Mouse (Mus musculus) cerebellum, adult 11 months (tissue): ENCODE measurements around the gene Nmrk1.

Experiments
- DNase-seq: peaks from one replicate; pipeline ENCODE4 v3.0.0; 2022

Gene Nmrk1

DNA sequence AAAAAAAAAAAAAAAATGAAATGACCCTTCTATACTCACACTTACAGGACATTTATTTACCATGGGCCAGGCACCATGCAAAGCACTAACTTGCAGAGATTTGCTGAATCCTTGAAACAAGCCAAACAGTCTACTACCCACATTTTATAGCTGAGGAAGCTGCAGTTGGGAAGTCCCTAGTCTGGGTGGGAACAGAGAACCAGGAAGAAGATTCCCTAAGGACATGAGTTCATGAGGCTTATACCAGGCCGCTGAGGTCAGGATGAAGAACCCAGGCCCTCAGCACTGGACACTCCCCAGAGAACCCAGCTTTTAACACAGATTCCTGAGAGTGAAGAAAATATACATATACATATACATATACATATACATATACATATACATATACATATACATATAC lies 14.2 kb upstream of the Nmrk1 start:
- no peak for DNase-seq

GRCm38 (mm10) chr19:18619060-18619459 lies 12.7 kb upstream of the Nmrk1 start:
- no peak for DNase-seq

- DNase-seq = no peak
These were observed 12.1 kb upstream of the Nmrk1 start for GRCm38 (mm10) chr19:18619691-18620090.

GRCm38 (mm10) chr19:18623894-18624293 lies 7.9 kb upstream of the Nmrk1 start:
- no peak for DNase-seq

DNA sequence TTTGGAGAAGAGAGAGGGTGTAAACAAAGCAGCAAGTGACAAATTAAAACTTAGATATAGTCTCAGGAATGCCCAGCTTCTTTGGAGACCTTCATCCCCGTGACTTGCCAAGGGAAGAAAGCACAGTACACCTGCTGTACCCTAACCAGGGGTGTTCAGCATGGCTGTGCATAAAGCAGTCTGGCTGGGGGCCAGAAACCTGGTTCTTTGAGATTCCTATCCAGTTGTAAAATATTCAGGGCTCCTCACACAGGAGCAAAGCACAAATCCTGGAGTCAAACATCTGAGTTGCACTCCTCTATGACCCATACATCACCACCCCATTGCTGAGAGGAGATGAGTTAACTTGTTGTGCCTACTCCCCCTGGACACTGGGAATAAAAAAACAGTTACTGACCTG lies 2.2 kb upstream of the Nmrk1 start:
- DNase-seq = no peak

GRCm38 (mm10) chr19:18630221-18631119 lies 1.3 kb upstream of the Nmrk1 start:
- DNase-seq = no peak

GRCm38 (mm10) chr19:18631161-18631643 lies 548 bp upstream of the Nmrk1 start:
- DNase-seq = no peak

- no peak for DNase-seq
These were observed 758 bp downstream of the Nmrk1 start for GRCm38 (mm10) chr19:18632231-18633185.

- DNase-seq = no peak
These were observed 6.2 kb downstream of the Nmrk1 start for GRCm38 (mm10) chr19:18637954-18638353.

- no peak for DNase-seq
These were observed 7.2 kb downstream of the Nmrk1 start for GRCm38 (mm10) chr19:18638949-18639348.

DNA sequence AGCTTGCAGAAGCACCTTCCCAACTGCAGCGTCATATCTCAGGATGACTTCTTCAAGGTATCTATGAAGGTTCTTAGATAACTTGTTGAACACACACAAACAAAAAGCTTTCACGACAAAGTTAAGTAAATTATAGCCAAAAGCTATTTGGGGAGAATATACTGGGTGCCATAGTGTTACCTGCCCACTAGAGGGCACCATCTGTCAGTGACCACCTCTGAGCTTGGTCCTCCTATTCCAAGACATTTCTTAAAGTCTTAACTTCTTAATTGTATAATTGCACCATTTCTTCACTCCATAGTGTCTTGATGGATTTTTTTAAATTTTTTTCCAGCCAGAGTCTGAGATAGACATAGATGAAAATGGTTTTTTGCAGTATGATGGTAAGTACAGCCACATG lies 7.8 kb downstream of the Nmrk1 start:
- no peak for DNase-seq

DNA sequence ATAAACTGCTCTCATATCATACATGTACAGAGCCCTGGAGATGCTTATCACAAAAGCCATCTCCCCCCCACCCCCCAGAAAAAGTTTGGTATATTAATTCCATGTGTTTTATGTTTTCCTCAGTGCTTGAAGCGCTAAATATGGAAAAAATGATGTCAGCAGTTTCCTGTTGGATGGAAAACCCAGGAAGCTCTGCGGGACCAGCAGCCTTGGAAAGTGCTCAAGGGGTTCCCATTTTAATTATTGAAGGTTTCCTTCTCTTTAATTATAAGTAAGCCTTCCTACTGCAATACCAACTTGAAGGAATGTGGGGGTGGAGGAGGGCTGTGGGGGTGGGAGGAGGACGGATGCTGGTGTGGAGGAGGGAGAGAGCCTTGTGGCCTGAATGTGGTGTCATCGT lies 9.3 kb downstream of the Nmrk1 start:
- DNase-seq = no peak

DNA sequence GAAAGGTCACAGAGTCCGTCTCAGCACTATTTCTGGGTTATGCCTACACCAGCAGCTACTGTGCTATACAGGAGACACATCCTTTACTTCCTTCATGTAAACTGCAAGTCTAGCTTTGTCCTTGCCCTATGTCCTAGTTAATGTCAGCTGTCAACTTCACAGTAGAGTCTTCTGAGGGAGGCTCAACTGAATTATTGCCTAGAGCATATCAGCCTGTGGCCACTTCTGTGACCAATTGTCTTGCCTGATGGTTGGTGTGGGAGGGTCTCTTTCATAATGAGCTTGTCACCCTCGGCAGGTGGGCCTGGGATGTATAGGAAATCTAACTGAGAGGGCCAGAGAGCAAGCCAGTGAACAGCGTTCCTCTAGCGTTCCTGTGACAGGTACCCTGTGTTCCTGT lies 11.7 kb downstream of the Nmrk1 start:
- no peak for DNase-seq

- DNase-seq = no peak
These were observed 12.3 kb downstream of the Nmrk1 start for GRCm38 (mm10) chr19:18644084-18644483.

GRCm38 (mm10) chr19:18646397-18646796 lies 14.6 kb downstream of the Nmrk1 start:
- DNase-seq = no peak

- DNase-seq = no peak
These were observed 15.2 kb downstream of the Nmrk1 start for GRCm38 (mm10) chr19:18646853-18647420.

DNA sequence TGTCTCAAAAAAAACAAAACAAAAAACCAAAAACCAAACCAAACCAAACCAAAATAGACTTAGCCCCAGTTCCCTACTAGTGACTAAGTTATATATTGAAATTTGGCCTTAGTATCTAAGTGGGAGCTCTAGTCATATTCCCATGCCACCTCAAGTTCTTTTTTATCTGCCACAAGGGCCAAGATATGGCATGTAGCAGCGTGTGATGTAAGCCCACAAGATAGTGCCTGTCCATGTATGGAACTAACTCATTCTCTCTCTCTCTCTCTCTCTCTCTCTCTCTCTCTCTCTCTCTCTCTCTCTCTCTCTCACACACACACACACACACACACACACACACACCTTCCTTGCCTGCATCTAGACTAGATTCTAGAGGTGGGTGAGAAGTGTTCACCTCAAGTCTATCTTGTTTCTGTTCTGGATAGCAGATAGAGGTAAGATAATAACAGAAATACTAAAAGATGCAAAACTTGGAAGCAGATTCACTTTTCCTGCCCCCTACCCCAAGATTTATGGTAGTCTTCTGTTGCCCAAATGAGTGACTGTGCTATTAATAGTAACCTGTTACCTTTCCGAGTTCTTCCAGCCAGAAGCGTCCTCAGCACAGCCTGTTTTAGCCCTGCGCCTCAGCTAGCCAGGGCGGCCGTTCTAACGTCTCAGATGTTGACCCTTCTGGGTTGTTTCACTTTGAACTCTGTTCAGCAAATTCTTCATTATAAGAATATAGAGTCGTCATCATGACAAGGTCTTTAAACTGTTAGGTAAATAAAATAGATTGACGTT lies 16.2 kb downstream of the Nmrk1 start:
- no peak for DNase-seq

DNA sequence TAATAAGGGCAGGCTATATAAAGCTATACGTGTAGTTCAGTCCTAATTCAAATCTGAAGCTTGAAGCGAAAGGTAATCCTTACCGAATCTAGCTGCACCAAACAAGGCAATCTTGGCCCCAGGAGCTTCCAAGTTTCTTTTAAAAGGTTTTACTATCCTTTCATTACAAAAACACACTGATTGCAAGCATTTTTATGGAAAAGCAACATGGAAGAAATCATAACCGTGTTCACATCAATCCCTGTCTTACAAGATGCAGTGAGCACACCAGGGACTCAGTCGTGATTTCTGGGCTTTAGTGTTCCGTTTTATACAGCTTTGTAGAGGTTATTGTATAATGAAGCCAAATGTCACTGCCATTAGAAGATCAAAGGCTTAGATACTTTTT lies 16.8 kb downstream of the Nmrk1 start:
- DNase-seq = no peak

- DNase-seq = no peak
These were observed 18.2 kb downstream of the Nmrk1 start for GRCm38 (mm10) chr19:18649955-18650354.

DNA sequence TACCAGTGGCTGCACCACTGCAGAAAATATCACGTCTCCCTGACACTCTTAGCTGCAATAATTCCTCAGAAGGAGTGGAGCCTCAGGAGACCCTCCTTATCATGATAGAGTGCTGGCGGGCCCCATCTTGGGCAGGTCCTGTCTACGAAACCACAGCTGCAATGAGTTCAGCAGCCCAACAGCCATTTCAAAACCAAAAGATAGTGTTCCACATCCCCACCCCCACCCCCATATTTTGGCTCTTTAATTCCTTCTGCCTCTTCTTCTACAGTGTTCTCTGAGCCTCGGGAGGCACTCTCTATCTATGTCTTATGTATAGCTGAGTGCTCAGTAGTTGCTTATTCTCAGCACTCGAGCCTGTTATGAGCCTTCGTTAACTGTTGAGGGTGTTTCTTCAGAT lies 18.7 kb downstream of the Nmrk1 start:
- DNase-seq = no peak

GRCm38 (mm10) chr19:18652592-18652991 lies 20.8 kb downstream of the Nmrk1 start:
- DNase-seq = peak; percentile 79

DNA sequence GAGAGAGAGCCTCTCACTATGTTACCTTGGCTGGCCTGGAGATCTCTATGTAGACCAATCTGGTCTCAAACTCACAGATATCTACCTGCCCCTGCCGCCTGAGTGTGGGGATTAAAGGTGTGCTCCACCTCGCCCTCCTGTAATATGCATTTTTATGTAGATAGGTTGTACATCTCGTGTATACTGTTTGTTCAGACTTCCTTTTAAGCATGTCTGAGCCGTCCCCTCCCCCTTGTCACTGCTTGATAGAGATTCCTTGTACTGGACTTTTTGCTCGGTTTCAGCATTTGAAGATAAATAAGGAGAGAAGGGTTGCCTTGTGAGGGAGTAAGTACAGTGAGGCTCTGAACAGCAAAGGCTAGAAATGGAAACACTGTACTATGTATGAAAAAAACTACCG lies 21.3 kb downstream of the Nmrk1 start:
- DNase-seq = no peak
